Mouse (Mus musculus): ENCODE data around the gene Zcchc24.
"Not testable (repeated sequence)": the region's sequence is repeated elsewhere in the genome, so short reads cannot be mapped to it uniquely, and the experiment has no call there.

Gene Zcchc24

GRCm38 (mm10) chr14:25768915-25769625 lies at the start of gene Zcchc24:
Zcchc24 (minus strand) TSS chr14:25769039.
- peak; percentile 76 for DNase-seq

GRCm38 (mm10) chr14:25816416-25816815 lies 47.6 kb upstream of the Zcchc24 start:
- peak; percentile 71 for DNase-seq

- no peak for DNase-seq
Observed at GRCm38 (mm10) chr14:25814140-25814539, 45.3 kb upstream of the Zcchc24 start.

GRCm38 (mm10) chr14:25811026-25811425 lies 42.2 kb upstream of the Zcchc24 start:
- not testable (repeated sequence) for DNase-seq

GRCm38 (mm10) chr14:25806561-25806960 lies 37.7 kb upstream of the Zcchc24 start:
- DNase-seq = no peak

GRCm38 (mm10) chr14:25805871-25806270 lies 37.0 kb upstream of the Zcchc24 start:
- peak; percentile 33 for DNase-seq

- no peak for DNase-seq
Observed at GRCm38 (mm10) chr14:25803246-25803809, 34.5 kb upstream of the Zcchc24 start.

- no peak for DNase-seq
Observed at GRCm38 (mm10) chr14:25802511-25802910, 33.7 kb upstream of the Zcchc24 start.

GRCm38 (mm10) chr14:25800166-25800960 lies 31.5 kb upstream of the Zcchc24 start:
- peak; percentile 87 for DNase-seq

- DNase-seq = no peak
Observed at GRCm38 (mm10) chr14:25796619-25797018, 27.8 kb upstream of the Zcchc24 start.

GRCm38 (mm10) chr14:25795561-25796174 lies 26.8 kb upstream of the Zcchc24 start:
- DNase-seq = peak; percentile 40

- DNase-seq = no peak
Observed at GRCm38 (mm10) chr14:25795067-25795466, 26.2 kb upstream of the Zcchc24 start.

GRCm38 (mm10) chr14:25794331-25794730 lies 25.5 kb upstream of the Zcchc24 start:
- DNase-seq = no peak

GRCm38 (mm10) chr14:25790768-25791302 lies 22.0 kb upstream of the Zcchc24 start:
- DNase-seq = no peak

GRCm38 (mm10) chr14:25789946-25790345 lies 21.1 kb upstream of the Zcchc24 start:
- DNase-seq = no peak

GRCm38 (mm10) chr14:25789207-25789606 lies 20.4 kb upstream of the Zcchc24 start:
- DNase-seq = no peak

GRCm38 (mm10) chr14:25788201-25788600 lies 19.4 kb upstream of the Zcchc24 start:
- DNase-seq = no peak

GRCm38 (mm10) chr14:25787387-25787910 lies 18.6 kb upstream of the Zcchc24 start:
- no peak for DNase-seq

- DNase-seq = no peak
Observed at GRCm38 (mm10) chr14:25786959-25787358, 18.1 kb upstream of the Zcchc24 start.

GRCm38 (mm10) chr14:25785210-25785609 lies 16.4 kb upstream of the Zcchc24 start:
- DNase-seq = no peak

- no peak for DNase-seq
Observed at GRCm38 (mm10) chr14:25783220-25783619, 14.4 kb upstream of the Zcchc24 start.

- no peak for DNase-seq
Observed at GRCm38 (mm10) chr14:25780601-25781000, 11.8 kb upstream of the Zcchc24 start.

GRCm38 (mm10) chr14:25776294-25776693 lies 7.5 kb upstream of the Zcchc24 start:
- no peak for DNase-seq
